Mouse (Mus musculus) heart, postnatal 0 days (tissue): ENCODE results near the gene 1700020A23Rik.

Source experiments
- CTCF ChIP-seq: IDR thresholded peaks from 2 replicates; pipeline ENCODE4 v1.5.1; 2016; ENCODE audit warnings: antibody characterized with exemption, control low read depth, low read depth
- EP300 ChIP-seq: IDR thresholded peaks from 2 replicates; pipeline ENCODE4 v1.6.1; 2016; ENCODE audit warnings: antibody characterized with exemption, low read depth

GRCm38 (mm10) chr2:130429851-130430250 is 24.8 kb downstream of the 1700020A23Rik start:
- TF ChIP-seq CTCF (no peak), EP300 (no peak)
